Mouse (Mus musculus) layer of hippocampus, adult 9-10 months (tissue): ENCODE measurements at regions not wholly inside any gene's neighbourhood (a gene's known extent, or its start where the extent isn't known, plus 50 kb on each side); places are given as distances from the start of the nearest gene placed in this dataset.

Experiments
- DNase-seq: peaks from one replicate; pipeline ENCODE4 v3.0.0; 2022; ENCODE audit warnings: low spot score

GRCm38 (mm10) chr19:27134360-27134759, 81.9 kb upstream of the Vldlr start:
- no peak for DNase-seq

DNA sequence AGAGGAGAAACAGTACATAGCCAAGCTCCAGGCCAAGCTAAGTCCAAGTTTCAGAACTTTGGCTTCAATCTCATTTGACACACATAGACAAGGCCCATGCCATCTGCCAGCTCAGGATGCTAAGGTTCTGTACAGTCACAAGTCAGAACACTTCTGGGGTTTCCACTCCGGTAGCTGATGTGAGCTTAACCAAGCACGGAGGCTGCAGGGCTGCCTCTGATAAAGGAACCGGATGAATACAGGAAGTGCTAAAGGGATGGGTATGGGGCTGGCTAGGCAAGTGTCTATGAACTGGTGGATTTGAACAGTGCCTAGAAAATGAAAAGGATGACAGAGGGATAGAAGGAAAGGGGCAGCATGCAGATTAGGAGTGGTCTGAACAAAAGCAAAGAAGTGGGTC, 75.4 kb upstream of the Vldlr start:
- no peak for DNase-seq

DNA sequence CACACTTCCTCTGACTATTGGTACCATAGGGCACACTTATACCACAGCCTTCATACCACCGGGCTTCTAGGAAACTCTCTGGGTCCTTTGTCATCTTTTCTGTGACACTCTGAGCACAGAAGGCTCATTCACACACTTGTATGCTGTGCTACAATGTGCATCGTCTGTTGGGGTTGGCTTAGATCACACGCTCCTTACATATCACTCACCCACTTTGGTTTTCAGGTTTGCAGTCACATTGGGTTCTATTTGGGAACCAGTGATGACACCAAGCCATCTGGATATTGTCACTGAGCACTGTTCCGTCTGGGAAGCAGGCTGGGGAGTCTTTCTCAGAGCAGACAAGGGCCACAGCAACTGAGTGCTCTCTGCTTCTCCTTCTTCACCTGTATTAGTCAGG, 74.1 kb upstream of the Vldlr start:
- no peak for DNase-seq

DNA sequence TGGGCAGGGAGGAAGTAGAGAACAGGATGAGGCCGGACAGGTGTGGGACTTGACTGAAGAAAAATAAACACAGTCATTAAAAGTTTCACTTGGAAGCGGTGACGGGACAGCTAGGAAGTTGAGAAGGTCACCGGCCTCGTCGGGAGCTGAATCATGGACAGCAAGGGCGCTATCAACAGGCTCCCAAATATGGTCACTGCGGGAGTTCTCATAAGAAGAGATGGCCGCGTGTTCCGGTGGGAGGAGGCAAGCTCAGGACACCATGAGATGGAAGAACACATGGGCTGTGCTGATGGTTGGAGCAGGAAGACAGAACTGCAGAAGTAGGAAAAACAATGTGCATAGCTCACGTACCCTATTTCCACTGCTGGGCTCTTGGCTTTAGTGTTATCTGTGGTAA, 68.9 kb upstream of the Vldlr start:
- DNase-seq: no peak

- no peak for DNase-seq
These were observed 68.0 kb upstream of the Vldlr start for GRCm38 (mm10) chr19:27148330-27148729.

DNA sequence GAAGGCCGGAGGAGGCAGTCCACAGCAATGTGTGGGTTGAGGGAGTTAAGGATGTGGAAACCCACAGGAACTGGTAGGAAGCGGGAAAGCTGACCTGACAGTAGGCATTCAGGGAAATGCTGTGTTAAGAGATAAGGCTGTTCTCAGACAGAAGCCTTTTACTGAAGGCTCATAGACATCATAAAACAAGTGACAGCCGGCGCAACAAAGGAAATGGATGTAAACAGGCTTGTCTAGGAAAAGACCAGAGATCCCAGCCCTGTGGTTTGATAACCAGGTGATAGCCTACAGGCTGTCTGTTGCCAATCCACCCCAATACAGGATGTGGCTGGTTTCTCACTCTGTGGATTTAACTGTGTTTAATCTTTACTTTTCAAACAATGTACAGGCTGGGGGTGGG, 66.7 kb upstream of the Vldlr start:
- DNase-seq: no peak

GRCm38 (mm10) chr19:27161933-27162332, 54.4 kb upstream of the Vldlr start:
- DNase-seq: no peak
